Mouse (Mus musculus): Measurements from ENCODE around the gene Gm5089. TPM values are rescaled to one million over a fixed set of nuclear protein-coding genes. Genes with fewer than 3 reads are reported as not detected.
A peak's percentile ranks its signal among the peaks of the same experiment; 100 is the strongest.

Gm5089 gene
- polyA plus RNA-seq, 1 experiment = not detected

DNA sequence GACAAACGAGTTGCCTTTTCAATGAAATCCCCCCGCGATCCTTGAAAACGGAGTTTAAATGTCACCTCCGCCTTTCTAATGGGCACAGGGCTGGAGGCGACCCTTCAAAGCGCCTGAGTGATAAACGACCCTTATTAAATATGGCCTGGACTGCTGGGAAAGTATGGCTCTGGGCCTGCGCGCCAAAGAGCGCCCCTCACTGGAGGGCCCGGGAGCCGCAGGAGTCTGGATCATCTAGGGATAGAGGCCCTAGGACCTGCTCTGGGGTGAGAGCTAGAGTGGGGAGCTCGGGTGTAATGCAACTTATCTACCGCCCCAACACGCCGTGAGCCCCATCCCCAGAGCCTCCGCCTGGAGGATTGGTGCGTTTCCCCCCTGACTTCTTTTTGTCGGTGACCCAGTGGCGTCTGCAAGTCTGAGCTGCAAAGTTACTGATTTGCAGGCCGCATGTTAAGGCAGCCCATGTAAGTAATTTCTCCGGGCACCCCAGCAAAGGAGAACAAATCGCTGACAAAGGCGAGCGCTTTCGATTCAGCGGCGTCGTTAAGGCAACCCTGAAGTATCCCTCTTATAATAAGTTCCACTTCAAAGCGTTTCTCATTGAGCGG is 2.6 kb upstream of the Gm5089 start:
- TF ChIP-seq POLR2A (IDR thresholded peaks at IDR 0.05; ENCODE audit: borderline replicate concordance, low read depth, low read length) = no peak
- no peak for TF ChIP-seq CTCF (IDR thresholded peaks at IDR 0.05; ENCODE audit: low read depth, low read length)
- Histone ChIP-seq H3K27ac (ENCODE audit: insufficient read depth, low read depth, low read length) (no peak overlapping the region), H3K4me1 (ENCODE audit: control insufficient read depth, insufficient read depth, low read length) (no peaks in the 10 kb centered on the region), H3K4me3 (ENCODE audit: insufficient read depth, low read length) (peak overlapping the region; percentile 60)

DNA sequence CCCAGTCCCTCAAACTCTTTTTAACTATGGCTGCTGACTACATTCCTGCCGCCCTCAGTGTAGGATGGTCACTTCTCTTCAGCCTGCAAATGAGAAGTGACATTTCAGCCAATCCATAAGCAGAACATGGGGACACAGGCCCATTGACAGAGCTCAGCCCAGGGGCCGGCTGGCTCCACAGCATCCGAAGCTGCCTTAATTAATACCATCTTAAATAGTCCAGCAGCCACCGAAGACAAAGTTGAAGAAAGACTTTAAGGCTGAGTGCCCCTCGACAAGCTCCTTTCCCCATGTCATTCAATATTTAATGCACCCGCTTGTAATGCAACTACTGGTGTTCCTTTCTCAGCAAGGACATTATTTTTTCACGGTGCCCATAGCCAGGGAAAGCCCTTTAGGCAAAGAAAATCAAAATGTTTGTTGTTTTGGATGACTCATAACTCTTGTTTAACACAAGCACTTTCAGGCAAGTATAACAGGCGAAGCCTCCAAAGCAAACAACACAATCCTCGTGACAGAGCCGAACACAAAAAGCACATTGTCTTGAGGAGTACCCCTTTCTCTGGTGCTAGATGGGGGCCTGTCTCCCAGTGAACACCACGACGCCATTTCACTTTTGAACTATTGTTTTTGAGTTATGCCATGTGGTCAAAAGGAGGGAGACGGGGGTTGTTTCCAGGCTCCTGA is 1.9 kb upstream of the Gm5089 start:
- Histone ChIP-seq H3K27ac (ENCODE audit: insufficient read depth, low read depth, low read length) (no peak overlapping the region), H3K4me1 (ENCODE audit: control insufficient read depth, insufficient read depth, low read length) (no peaks in the 10 kb centered on the region), H3K4me3 (ENCODE audit: insufficient read depth, low read length) (no peak overlapping the region)
- TF ChIP-seq POLR2A (IDR thresholded peaks at IDR 0.05; ENCODE audit: borderline replicate concordance, low read depth, low read length) = no peak
- TF ChIP-seq CTCF (IDR thresholded peaks at IDR 0.05; ENCODE audit: low read depth, low read length) = no peak

DNA sequence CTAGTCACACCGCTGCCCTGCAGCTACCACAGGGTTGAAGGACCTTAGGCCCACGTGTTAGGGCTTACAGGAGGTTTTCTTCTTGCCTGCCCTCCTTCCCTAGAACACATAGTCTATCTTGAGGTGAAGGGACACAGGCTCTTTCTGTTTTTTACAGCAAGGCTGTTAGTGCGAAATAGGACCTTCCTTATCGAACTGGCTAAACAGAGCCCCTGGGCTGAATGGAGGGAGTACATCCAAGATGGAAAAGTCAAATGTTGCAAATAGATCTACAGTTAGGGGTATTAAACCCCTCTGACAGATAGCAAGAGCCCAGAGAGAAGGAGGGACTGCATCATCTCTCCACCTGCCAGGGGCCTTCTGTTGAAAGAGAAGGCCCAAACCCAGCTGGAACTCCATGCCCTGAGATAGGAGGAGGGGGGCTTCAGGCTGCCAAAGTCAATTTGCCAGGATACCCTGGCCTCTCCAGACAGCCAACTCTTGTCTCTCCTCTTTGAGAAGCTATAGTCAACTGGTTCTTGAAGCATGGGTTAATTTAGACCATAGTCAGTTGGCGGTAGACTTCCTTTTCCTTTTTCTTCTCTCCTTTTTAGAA is 733 bp upstream of the Gm5089 start:
- Histone ChIP-seq H3K4me3 (ENCODE audit: insufficient read depth, low read length) (no peak overlapping the region), H3K4me1 (ENCODE audit: control insufficient read depth, insufficient read depth, low read length) (no peaks in the 10 kb centered on the region), H3K27ac (ENCODE audit: insufficient read depth, low read depth, low read length) (no peak overlapping the region)
- TF ChIP-seq CTCF (IDR thresholded peaks at IDR 0.05; ENCODE audit: low read depth, low read length) (no peak), POLR2A (IDR thresholded peaks at IDR 0.05; ENCODE audit: borderline replicate concordance, low read depth, low read length) (no peak)

DNA sequence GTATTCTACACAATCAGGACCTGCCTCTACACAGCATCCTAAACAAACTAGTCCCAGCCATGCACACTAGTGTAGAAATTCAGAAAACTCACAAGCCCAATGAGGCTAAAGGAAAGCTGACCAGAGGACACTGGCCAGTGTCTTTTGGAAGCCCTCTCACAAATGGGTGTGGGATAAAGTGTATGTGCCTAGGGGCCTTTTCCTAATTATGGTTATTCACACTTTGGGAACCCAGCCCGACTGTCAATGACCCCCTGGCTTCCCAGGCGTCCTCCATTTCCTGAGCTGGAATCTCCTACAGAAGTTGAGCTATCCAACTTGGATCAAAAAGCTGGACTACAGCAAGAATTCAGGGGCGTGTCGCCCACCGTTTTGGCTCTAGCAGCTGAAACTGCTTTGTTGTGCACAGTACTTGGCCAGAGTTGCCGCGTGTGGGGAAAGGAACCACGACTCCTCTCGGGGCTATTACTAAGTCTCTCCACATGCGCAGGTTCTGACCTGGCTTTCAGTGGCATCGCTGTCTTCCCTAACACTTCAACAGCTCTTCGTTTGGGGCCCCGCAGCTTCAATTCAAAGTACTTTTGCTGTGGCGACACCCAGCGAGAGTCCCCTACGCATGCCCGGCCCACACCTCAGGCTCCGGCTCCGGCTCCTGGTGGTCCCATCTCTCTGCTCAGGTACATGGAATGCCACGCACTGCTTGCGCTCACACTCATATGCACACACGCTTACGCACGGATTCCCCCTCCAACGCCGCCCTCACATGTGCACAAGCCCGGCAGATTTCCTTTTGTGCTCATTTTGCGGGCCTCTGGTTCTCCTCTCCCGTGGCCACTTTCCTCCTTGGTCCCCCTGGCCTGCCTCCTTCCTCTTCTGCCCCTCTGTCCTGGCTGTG is 1.1 kb downstream of the Gm5089 start:
- Histone ChIP-seq H3K27ac (ENCODE audit: insufficient read depth, low read depth, low read length) (no peak overlapping the region), H3K4me1 (ENCODE audit: control insufficient read depth, insufficient read depth, low read length) (no peaks in the 10 kb centered on the region), H3K4me3 (ENCODE audit: insufficient read depth, low read length) (no peak overlapping the region)
- TF ChIP-seq CTCF (IDR thresholded peaks at IDR 0.05; ENCODE audit: low read depth, low read length) (no peak), POLR2A (IDR thresholded peaks at IDR 0.05; ENCODE audit: borderline replicate concordance, low read depth, low read length) (no peak)

DNA sequence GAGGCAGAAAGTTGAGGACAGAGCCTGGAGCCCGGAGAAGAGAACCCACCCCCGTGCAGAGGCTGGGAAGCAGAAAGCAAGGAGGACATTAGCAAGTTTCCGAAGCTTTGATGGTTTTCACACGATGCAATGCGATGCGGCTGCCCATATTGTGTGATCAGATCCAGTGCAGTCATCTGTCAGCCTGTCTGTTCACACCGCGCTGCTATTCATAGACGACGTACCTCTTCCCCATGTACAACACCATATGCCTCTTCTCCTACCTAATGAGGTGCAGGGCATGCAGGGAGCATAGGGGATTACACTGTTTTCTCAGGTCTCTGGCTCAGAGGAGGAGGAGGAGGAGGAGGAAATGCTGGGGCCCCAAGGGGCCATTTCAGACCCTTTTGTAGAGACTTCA is 14.1 kb downstream of the Gm5089 start:
- TF ChIP-seq CTCF (IDR thresholded peaks at IDR 0.05; ENCODE audit: low read depth, low read length) = no peak
- no peak for TF ChIP-seq POLR2A (IDR thresholded peaks at IDR 0.05; ENCODE audit: borderline replicate concordance, low read depth, low read length)
- no peak overlapping the region for H3K27ac ChIP-seq (ENCODE audit: insufficient read depth, low read depth, low read length)
- H3K4me3 ChIP-seq (ENCODE audit: insufficient read depth, low read length) = no peak overlapping the region
- H3K4me1 ChIP-seq (ENCODE audit: control insufficient read depth, insufficient read depth, low read length) = no peaks in the 10 kb centered on the region

DNA sequence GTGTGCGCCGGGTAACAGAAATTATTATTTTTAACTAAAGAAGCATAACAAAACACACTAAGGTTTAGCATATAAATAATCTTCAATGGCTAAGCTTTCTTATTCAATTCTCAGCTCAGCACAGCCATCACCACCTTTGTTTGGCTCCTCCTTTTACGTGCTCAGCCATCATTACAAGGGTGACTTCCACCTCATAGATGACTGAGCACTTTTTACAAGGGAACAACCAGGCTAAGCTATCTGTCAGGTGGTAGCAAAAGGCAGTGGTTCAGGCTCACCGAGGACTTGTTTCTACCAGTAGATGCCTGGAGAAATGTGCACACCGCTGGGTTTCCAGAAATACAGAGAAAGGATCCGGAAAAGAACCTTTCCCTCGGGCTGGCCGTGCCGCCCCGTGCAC is 16.9 kb downstream of the Gm5089 start:
- no peak overlapping the region for H3K27ac ChIP-seq (ENCODE audit: insufficient read depth, low read depth, low read length)
- TF ChIP-seq CTCF (IDR thresholded peaks at IDR 0.05; ENCODE audit: low read depth, low read length) (no peak), POLR2A (IDR thresholded peaks at IDR 0.05; ENCODE audit: borderline replicate concordance, low read depth, low read length) (no peak)
- no peak overlapping the region for H3K4me3 ChIP-seq (ENCODE audit: insufficient read depth, low read length)
- no peaks in the 10 kb centered on the region for H3K4me1 ChIP-seq (ENCODE audit: control insufficient read depth, insufficient read depth, low read length)

DNA sequence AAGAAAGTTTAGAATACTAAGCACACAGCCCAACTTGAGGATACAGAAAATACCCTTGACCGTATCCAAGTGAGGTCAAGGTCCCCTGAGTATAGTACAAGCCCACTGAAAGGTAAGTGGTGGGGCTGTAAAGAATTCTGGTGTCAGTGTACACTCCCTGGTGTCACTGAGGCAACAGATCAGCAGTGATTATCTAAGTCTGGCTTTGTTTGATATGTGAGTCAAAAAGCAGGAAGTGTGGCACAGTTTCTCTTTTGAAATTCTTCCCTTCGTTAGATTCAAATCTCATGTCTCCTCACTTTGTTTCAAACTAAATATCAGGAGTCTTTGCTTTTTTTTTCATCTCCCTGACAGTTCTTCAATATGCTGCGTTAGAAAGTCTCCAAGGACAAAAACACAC is 18.4 kb downstream of the Gm5089 start:
- H3K4me1 ChIP-seq (ENCODE audit: control insufficient read depth, insufficient read depth, low read length) = no peaks in the 10 kb centered on the region
- H3K27ac ChIP-seq (ENCODE audit: insufficient read depth, low read depth, low read length) = no peak overlapping the region
- H3K4me3 ChIP-seq (ENCODE audit: insufficient read depth, low read length) = no peak overlapping the region
- no peak for TF ChIP-seq POLR2A (IDR thresholded peaks at IDR 0.05; ENCODE audit: borderline replicate concordance, low read depth, low read length)
- TF ChIP-seq CTCF (IDR thresholded peaks at IDR 0.05; ENCODE audit: low read depth, low read length) = no peak

DNA sequence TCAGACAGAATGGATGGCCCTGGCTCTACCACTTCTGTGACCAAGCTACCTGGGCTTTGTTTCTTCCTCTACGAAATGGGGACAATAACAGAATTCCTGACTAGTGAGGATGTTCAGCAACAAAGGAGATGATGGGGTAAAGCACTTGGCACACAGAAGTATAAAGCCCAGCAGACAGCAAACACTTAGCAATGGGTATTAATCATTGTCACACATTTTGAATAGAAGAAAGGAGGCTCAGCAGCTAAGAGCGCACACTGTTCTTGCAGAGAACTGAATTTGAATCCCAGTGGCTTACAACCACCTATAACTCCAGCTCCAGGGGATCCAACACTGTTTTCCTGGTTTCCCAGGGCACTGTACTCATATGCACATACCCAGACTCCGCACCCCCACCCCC is 23.3 kb downstream of the Gm5089 start:
- Histone ChIP-seq H3K4me1 (ENCODE audit: control insufficient read depth, insufficient read depth, low read length) (no peaks in the 10 kb centered on the region), H3K27ac (ENCODE audit: insufficient read depth, low read depth, low read length) (no peak overlapping the region), H3K4me3 (ENCODE audit: insufficient read depth, low read length) (no peak overlapping the region)
- no peak for TF ChIP-seq POLR2A (IDR thresholded peaks at IDR 0.05; ENCODE audit: borderline replicate concordance, low read depth, low read length)
- TF ChIP-seq CTCF (IDR thresholded peaks at IDR 0.05; ENCODE audit: low read depth, low read length) = no peak

DNA sequence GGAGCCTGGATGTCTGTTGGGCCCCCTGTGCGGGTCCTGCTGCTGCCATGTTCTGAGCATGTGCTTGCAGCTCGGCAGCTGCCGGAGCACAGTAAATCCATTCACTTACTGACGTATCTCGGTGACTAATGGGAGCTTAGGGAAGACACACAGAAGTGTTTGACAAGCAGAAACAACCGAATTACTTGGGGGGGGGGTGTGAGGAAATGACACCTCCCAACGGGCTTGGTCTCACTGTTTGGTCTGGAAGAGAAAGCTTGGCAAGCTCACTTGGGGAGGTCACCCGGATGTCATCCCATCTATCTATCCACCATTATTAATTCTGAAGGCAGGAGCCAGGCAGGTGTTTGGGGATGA is 23.7 kb downstream of the Gm5089 start:
- TF ChIP-seq CTCF (IDR thresholded peaks at IDR 0.05; ENCODE audit: low read depth, low read length) (no peak), POLR2A (IDR thresholded peaks at IDR 0.05; ENCODE audit: borderline replicate concordance, low read depth, low read length) (no peak)
- Histone ChIP-seq H3K4me3 (ENCODE audit: insufficient read depth, low read length) (no peak overlapping the region), H3K4me1 (ENCODE audit: control insufficient read depth, insufficient read depth, low read length) (no peaks in the 10 kb centered on the region), H3K27ac (ENCODE audit: insufficient read depth, low read depth, low read length) (no peak overlapping the region)

Measured in bone marrow macrophage, adult 2 months (primary cell).